ENCODE assay signal across 16 mouse cellular contexts in the genomic region with DNA sequence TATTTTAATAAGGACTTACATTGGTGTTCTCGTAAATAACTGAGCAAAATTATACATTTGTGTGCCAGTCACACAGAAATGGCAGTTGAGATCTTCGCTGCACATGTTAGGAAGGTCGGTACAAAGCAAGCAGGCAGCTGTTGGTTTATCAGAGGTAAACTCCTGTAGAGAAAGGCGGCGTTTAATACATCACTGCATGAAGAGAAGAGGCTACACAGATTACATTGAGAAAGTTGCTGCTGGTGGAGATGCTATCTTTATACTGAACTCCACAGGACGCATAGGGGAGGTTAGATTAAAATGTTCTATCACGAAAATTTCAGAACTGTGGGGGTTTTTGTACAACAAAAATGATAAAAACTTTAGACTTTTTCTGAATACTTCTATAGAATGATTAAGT.
"Had no signal": no experiment of that assay in that cellular context is flagged by ENCODE, and none has a peak within 500 bp of the region (broad histone marks: within the 10 kb centered on the region; RNA-seq: fewer than 3 reads in every experiment).

No protein-coding gene starts in this region.

- H3K36me3 ChIP-seq: midbrain, embryonic 15.5 days had no signal

- H3K4me2 ChIP-seq: lung, embryonic 15.5 days; midbrain, embryonic 11.5 days; midbrain, embryonic 13.5 days; midbrain, embryonic 15.5 days; neural tube, embryonic 12.5 days; stomach, embryonic 15.5 days had no signal

- H3K4me1 ChIP-seq: lung, embryonic 15.5 days; midbrain, embryonic 13.5 days; midbrain, embryonic 15.5 days; neural tube, embryonic 12.5 days; stomach, embryonic 15.5 days had no signal

- H3K9me3 ChIP-seq: lung, embryonic 15.5 days; midbrain, embryonic 13.5 days; midbrain, embryonic 15.5 days; neural tube, embryonic 12.5 days; stomach, embryonic 15.5 days had no signal

- DNase-seq: lung, adult 2 months; lung, postnatal 14 days; lung, postnatal 36 days; right cerebral cortex, postnatal 14 days; thymus, adult 2 months; thymus, postnatal 25 days; thymus, postnatal 4 days had no signal

- H3K27ac ChIP-seq: lung, embryonic 15.5 days; macrophage; midbrain, embryonic 13.5 days; midbrain, embryonic 15.5 days; neural tube, embryonic 12.5 days; stomach, embryonic 15.5 days; stomach, postnatal 0 days had no signal

- ATAC-seq: lung, postnatal 0 days; midbrain, embryonic 13.5 days; midbrain, embryonic 15.5 days had no signal

- H3K9ac ChIP-seq: lung, embryonic 15.5 days; midbrain, embryonic 13.5 days; midbrain, embryonic 15.5 days; neural tube, embryonic 12.5 days; stomach, embryonic 15.5 days had no signal

- H3K4me3 ChIP-seq: lung, embryonic 15.5 days; midbrain, embryonic 13.5 days; midbrain, embryonic 15.5 days; neural tube, embryonic 12.5 days; stomach, embryonic 15.5 days had no signal

- H3K27me3 ChIP-seq: lung, embryonic 15.5 days; midbrain, embryonic 13.5 days; midbrain, embryonic 15.5 days; neural tube, embryonic 12.5 days; stomach, embryonic 15.5 days had no signal
